Mouse (Mus musculus) cerebellum, adult 18-20 months (tissue): ENCODE measurements around the gene Zdhhc1.

Experiments used
- DNase-seq, 2 experiments: peaks; one replicate each; pipeline ENCODE4 v3.0.0; 2021

Gene Zdhhc1

GRCm38 (mm10) chr8:105517346-105517745 is 20.6 kb upstream of the Zdhhc1 start:
- no peak for DNase-seq

GRCm38 (mm10) chr8:105516018-105516645 is 19.4 kb upstream of the Zdhhc1 start:
- peak; percentile 81 to 86 for DNase-seq

GRCm38 (mm10) chr8:105514656-105515055 is 18.0 kb upstream of the Zdhhc1 start:
- DNase-seq, result no peak

GRCm38 (mm10) chr8:105514194-105514593 is 17.5 kb upstream of the Zdhhc1 start:
- DNase-seq, result no peak

- DNase-seq, result no peak
Observed at GRCm38 (mm10) chr8:105509997-105510735, 13.5 kb upstream of the Zdhhc1 start.

- no peak for DNase-seq
Observed at GRCm38 (mm10) chr8:105508758-105509157, 12.1 kb upstream of the Zdhhc1 start.

GRCm38 (mm10) chr8:105506977-105507376 is 10.3 kb upstream of the Zdhhc1 start:
- DNase-seq, result no peak

GRCm38 (mm10) chr8:105504617-105505016 is 7.9 kb upstream of the Zdhhc1 start:
- DNase-seq, result no peak

GRCm38 (mm10) chr8:105499787-105500186 is 3.1 kb upstream of the Zdhhc1 start:
- no peak for DNase-seq

- DNase-seq, result no peak
Observed at GRCm38 (mm10) chr8:105495350-105496302, 1.1 kb downstream of the Zdhhc1 start.

- DNase-seq, result no peak
Observed at GRCm38 (mm10) chr8:105494566-105494965, 2.1 kb downstream of the Zdhhc1 start.

GRCm38 (mm10) chr8:105493495-105493894 is 3.2 kb downstream of the Zdhhc1 start:
- no peak for DNase-seq

GRCm38 (mm10) chr8:105489281-105489680 is 7.4 kb downstream of the Zdhhc1 start:
- DNase-seq, result no peak

GRCm38 (mm10) chr8:105488082-105488481 is 8.6 kb downstream of the Zdhhc1 start:
- no peak for DNase-seq

- peak in 1 of 2 experiments; percentile 25 for DNase-seq
Observed at GRCm38 (mm10) chr8:105484392-105484791, 12.3 kb downstream of the Zdhhc1 start.

- DNase-seq, result no peak
Observed at GRCm38 (mm10) chr8:105484030-105484368, 12.7 kb downstream of the Zdhhc1 start.

- peak; percentile 46 to 54 for DNase-seq
Observed at GRCm38 (mm10) chr8:105483212-105484029, 13.3 kb downstream of the Zdhhc1 start.

GRCm38 (mm10) chr8:105482123-105482522 is 14.6 kb downstream of the Zdhhc1 start:
- no peak for DNase-seq

- peak; percentile 30 to 51 for DNase-seq
Observed at GRCm38 (mm10) chr8:105481453-105481852, 15.2 kb downstream of the Zdhhc1 start.

- no peak for DNase-seq
Observed at GRCm38 (mm10) chr8:105481013-105481412, 15.7 kb downstream of the Zdhhc1 start.

GRCm38 (mm10) chr8:105477792-105478191 is 18.9 kb downstream of the Zdhhc1 start:
- DNase-seq, result no peak

GRCm38 (mm10) chr8:105476628-105477413 is 19.9 kb downstream of the Zdhhc1 start:
- DNase-seq, result peak; percentile 82 to 84
